Mouse (Mus musculus) retina, embryonic 14.5 days (tissue): ENCODE measurements around the gene Hnrnpul1.

Source experiments
- DNase-seq: peaks from one replicate; pipeline ENCODE4 v3.0.0-alpha.2; 2015; ENCODE audit warnings: low spot score

Hnrnpul1 gene

DNA sequence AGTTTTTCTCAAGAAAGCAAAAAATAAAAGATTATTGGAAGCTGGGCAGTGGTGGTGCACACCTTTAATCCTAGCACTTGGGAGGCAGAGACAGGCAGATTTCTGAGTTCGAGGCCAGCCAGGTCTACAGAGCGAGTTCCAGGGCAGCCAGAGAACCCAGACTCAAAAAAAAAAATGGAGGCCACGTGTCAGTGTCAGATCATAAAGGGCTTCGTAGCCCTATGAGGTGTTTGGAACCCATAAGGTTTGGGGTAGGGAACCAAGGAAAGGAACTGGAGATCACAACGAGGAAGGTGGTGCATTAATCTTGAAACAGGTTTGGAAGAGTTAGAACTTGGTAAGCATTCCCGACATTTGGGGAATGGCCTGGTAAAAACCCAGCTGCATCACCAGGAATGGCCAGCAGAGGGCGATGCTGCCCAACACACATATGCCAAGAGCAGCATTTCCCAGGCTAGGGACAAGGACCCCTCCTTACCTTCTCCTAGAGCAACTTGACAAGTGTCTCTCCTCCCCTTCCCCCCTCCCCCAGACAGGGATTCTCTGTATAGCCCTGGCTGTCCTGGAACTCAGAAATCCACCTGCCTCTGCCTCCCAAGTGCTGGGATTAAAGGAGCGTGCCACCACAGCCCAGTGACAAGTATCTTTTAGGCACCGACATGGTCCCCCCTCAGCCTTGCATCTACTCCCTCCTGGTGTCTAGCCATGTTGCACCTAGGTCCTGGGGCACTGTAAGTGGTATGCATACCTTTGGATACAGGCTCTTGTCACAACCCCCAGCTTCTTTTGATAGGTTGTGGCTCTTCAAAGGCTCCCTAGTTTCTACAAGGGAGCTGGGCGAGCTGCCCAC lies 34.6 kb downstream of the Hnrnpul1 start:
- DNase-seq: peak; percentile 91

DNA sequence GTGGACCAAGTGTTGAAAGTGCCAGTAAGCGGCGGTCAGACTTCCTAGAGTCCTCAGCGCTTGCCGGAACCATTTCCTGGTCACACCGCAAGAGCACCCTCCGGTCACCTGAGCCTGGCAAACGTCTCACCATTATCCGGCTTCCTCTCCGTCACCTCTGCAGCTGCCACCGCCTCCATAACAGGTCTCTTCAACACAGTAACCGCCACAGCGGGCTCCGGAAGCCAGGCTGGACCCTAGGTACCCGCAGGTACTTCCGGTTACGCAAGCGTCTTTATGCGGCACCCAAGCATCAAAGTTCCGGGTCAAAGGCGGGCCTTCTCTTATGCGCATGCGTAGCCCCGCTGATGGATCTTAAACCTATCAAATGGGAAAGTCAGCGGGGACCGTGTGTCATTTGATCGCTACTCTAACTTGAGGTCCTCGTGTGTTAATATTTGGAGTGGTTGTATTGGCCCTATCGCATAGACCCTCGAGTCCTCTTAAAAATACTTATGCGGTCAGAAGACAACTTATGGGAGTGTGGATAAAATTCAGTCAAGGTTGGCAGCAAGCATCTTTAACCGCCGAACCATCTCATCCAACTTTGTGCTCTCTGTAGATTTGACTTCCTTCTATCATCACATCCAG lies 35.7 kb downstream of the Hnrnpul1 start, which contains the start of gene Ccdc97:
Gene Ccdc97 (minus strand): TSS at position 301 of the 630 bp plus-strand sequence.
- peak; percentile 97 for DNase-seq

DNA sequence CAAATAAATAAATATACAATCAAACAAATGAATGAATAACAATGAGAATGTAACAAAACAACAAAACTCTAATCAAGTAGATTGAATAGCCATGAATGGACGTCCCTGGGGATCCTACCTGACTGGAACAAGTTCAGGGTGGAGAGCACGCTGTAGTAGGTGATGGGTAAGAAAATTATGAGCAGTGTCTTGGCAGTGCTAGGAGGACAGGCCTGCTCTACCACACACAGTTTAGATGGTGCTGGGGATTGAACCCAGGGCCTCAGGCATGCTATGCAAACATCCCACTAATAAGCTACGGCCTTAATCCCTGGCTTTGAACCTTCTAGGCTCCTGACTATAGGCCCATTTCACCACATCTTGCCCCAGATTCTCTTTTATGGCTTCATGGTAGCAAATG lies 37.1 kb downstream of the Hnrnpul1 start:
- DNase-seq: no peak

DNA sequence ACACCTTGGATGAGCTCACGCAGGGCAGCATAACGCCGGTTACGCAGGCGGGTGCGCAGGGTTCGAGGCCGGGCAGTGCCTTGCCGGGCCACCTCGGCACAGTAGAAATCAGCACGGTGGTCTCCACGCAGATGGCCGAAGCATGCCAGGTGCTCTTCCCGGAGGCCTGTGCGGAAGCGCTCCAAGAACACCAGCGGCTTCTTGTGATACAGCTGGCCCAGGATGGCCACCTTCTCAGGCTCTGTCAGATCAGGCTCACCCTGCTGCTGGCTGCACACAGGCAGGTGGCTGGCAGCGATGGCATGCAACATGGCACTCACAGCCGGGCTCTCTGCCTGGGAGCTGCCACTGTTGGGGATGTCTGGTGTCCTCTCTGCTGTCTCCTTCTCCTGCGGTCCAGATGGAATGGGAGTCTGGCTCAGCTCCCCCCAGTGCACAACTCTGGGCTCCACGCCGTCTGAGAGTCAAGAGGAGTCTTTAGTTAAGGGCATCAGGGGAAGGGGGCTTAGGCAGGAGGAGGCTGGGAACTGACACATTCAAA lies 38.8 kb downstream of the Hnrnpul1 start:
- no peak for DNase-seq

DNA sequence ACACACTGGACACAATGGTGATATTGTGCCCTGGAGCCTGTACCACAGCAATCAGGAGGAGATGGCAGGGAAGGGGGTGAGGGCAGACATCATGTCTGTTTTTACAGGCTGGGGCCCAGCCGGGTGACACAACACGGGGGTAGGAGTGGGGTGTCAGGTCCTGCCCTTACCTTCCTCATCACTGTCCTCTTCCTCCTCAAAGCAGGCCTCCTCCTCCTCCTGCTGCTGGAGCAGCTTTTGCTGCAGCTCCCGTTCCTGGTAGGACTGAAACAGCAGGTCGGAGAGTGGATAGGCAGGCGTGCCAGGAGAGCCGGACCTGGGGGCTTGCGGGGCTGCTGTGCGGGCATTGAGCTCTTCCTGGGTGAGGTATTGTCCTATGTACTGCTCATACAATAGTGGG lies 40.0 kb downstream of the Hnrnpul1 start:
- DNase-seq: no peak

DNA sequence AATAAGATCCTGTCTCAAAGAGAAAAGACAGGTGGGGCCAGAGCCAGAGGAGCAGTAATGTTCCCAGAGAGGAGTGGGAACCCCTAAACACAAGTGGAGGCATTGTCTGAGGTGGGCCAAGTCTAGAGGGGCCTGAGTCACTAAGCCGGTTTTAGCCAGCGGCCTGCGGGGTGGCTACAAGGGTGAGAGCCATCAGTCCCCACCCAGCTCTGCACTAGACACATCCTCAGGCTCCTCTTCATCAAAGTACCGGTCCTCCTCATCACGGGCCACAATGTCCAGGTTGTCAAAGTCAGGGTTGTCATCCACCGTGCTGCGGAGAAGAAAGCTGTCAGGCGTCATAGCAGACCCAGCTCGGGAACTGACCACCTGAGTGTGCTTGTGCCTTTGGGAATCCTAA lies 41.8 kb downstream of the Hnrnpul1 start:
- no peak for DNase-seq

DNA sequence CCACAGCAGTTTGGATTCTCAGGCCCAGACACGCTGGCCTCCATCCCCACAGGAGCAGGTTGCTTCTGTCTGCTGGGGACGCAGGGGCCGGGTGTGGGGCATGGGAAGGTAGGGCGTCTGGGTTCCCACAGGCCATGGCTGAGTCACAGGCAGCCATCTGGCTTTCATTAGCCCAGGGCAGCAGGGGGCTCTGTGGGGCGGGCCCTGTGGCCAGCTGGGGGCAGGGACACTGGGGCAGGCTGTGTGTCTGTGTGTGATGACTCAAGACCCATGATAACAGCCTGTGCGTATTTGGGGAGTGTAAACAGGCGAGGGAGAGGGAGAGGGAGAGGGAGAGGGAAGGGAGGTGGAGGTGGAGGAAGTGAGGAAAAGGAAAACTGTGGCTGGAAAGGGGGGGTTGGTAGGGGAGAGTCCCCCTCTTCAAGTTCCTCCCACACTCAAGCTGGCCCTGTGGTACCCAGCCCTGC lies 42.8 kb downstream of the Hnrnpul1 start:
- no peak for DNase-seq

DNA sequence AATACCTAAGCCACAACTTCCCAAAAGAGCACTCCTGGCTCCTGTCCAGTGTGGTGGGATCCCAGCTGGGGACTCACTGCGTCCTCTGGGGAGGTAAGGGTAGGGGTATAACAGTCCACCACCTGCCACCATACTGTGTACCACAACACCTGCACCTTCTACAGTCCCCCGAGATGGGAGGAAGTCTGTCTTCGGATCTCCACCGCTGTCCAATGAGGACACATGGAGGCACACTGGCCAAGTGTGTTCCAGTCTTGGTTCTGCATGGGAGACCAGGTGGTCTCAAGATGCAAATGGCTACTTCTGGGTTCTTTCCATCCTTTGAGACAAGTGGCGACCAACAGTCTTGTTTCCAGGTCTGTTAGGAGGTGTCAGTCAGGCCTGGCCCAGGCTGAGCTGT lies 43.4 kb downstream of the Hnrnpul1 start:
- no peak for DNase-seq

DNA sequence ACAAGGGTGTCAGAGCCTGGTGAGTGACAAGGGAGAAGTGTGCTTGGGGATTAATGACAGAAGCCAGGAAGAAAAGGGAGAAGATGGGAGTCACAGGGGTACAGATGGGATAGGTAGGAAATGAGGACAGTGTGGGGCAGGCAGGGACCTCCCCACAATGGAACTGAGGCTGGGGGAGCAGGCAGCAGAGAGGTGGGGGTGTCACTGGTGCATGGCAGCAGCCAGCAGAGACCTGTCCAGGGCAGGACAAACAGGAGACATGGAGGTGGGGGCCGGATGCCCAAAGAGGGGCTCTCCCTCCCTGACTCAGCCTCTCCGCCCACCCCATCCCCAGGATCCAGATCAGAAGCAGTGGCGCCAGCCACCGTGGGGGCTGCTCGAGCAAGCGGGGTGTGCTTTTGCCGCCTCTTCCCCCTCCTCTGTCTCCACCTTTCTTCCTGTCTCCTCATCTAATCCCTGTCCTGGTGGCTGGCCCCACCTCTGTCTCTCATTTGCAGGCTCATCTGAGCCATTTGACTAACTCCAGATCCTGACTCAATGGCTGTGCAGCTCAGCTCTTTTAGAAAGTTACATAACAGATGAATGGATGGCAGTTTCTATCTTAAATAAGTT lies 43.9 kb downstream of the Hnrnpul1 start:
- no peak for DNase-seq

DNA sequence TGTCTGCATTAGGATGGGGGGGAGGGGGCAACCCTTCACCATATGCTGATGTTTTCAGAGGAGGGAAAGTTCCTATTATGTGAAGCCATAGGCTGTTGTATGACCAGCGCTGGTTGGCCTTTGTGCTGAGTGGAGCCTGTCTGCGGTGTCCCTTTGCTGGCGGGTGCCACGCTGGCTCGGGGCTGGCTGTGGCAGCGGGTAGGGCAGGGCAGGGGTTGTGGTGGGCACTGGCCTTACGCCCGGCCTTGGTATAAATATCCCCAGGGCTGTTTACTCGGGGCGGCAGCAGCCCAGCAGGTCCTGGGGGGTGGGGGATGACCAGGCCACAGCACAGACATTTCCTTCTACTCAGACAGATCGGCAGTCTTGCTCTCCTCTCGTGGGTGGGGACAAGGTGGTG lies 44.6 kb downstream of the Hnrnpul1 start:
- DNase-seq: no peak

DNA sequence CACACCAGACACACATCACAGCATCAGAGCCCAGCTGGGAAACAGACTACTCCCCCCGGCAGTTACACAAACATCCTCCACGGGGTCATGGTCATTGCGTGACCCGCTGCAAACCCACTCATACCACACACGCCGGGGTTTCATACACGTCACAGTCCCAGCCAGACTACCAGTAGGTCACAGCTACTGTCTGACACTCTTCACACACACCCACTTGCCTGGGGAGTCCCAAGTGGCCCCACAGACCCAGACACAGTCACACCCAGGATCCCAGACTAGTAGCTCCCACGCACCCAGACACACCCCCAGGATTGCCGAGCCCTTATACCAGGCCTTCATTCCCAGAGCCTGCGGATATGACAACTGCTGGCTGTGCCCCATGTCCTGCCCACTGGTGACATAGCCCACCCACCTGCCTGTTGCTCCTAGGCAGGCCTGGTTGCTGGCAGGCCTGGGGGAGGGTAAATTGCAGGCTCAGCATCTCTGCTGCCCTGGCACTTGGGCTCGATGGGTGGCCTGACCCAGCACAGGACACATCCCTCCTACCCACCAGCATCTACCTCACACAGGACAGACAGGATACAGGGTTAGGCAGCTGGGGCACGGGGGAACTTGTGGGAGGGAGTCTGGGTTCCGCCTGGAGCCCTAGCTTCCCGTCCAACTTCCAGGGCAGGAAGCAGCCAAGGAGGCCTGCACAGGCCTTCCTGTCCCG lies 46.8 kb downstream of the Hnrnpul1 start:
- no peak for DNase-seq

DNA sequence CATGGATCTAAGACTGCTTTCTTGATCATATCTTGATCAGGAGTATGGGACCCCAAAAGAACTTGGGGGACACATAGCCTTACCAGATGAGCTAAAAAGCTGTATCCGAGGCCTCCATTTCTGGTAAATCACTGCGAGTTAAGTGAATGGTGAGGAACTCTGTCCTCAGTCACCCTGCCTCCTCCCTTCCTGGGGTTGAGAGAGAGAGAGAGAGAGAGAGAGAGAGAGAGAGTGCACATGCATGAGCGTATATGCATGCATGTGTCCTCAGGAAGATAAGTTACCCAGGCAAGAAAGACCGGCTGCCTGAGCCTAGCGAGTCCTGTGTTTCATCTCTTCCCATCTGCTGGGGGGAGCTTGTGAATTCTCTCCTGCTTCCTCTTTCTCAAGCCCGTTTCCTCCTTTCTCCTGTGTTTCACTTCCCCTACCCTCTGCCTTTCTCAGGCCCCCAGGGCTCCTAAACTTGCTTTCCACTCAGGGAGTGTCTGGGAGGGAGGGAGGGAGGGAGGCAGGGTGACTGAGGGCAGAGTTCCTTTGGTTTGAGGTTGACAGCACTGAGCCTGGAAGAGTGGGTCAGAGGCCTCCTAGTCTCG lies 47.9 kb downstream of the Hnrnpul1 start:
- no peak for DNase-seq

DNA sequence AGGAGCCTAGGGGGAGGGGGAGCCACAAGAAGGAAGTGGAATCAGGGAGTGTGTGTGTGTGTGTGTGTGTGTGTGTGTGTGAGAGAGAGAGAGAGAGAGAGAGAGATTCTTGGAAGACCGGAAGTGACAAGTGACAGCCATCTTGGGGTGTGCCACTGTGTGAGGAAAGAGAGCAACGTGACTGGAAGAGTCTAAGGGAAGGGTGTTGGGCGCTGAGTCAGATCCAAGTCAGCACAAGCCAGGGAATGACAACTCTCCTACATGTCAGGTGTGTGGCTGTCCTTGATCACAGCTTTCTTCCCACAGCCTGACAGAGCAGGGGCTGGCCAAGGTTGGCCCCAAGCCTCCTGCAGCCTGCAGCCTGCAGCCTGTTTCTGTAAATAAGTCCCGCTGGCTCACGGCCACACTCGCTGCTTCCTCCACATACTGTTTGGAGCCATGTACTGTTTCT lies 48.7 kb downstream of the Hnrnpul1 start:
- no peak for DNase-seq

DNA sequence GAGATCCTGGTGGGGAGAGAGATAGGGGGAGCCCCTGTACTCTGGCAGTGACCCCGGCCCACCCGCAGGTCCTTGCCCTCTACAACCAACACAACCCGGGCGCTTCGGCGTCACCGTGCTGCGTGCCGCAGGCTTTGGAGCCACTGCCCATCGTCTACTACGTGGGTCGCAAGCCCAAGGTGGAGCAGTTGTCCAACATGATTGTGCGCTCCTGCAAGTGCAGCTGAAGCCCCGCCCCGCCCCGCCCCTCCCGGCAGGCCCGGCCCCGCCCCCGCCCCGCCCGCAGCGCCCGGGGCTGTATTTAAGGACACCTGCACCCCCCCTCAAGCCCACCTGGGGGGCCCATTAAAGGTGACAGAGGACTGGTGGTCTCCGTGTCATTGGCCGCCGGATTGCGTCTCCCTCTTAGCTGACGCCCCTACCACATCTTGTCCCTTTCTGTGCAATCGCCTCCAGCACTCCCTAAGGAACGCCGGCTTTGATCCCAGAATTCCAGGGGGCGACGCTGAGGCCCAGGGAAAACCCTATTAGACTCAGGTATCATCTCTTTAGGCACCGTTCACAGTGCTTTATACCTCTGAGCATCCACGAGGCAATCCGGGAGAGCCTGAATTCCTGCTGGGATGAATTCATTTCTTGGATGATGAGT lies 49.7 kb downstream of the Hnrnpul1 start:
- no peak for DNase-seq

DNA sequence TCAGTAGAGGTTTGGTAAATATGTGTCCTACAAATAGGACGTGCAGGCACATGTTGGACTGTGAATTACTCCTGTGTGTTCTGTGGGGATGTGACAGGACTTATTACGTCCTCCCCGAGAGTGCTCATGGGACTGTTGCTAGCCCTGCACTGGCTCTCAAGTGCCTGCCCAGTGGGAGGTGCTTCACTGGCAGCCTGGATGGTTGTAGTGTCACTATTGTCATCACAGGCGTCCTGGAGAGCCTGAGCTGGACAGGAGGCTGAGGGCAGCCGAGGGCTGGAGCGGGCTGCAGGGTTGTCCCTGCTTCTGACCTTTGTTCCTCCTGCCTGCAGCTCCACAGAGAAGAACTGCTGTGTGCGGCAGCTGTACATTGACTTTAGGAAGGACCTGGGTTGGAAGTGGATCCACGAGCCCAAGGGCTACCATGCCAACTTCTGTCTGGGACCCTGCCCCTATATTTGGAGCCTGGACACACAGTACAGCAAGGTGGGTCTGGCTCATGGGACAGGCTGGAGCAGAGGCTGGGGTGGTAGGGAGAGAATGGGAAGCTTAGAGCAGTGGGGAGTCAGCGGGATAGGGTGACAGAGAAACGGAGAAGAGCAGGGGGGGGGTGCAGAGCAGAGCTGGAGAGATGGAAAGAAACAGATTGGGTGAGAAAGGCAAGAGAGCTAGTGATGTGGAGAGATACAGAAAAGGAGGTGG lies 50.6 kb downstream of the Hnrnpul1 start:
- DNase-seq: no peak

DNA sequence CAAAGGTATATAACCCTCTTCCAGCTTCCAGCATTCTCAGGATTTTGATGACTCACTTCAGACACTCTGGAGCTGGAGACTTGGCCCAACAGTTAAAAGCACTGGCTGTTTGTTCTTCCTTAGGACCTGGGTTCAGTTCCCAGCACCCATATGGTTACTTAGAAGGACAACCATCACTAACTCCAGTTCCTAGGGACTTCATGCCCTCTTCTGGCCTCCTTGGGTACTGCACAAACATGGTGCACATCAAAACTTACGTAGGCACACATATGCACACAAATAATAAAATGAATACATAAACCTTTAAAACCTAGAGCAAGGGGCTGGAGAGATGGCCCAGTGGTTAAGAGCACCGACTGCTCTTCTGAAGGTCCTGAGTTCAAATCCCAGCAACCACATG lies 52.2 kb downstream of the Hnrnpul1 start:
- DNase-seq: no peak

DNA sequence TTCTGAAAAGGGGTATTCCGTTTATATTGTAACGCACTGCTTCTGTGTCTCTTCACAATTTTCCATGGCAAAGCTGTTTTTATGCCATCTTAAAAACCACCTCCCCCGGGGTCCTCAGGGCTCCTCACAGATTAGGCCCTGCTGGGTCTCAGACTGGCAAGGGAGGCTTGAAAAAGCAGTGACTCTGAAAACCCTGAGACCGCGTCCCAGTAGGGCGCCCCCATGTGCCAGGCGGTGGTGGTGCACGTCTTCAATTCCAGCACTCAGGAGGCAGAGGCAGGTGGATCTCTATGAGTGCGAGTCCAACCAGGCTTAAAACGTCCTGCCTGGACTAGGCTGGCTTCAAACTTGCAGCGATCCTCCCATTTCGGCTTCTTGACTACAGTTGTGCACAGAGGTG lies 53.8 kb downstream of the Hnrnpul1 start:
- no peak for DNase-seq

DNA sequence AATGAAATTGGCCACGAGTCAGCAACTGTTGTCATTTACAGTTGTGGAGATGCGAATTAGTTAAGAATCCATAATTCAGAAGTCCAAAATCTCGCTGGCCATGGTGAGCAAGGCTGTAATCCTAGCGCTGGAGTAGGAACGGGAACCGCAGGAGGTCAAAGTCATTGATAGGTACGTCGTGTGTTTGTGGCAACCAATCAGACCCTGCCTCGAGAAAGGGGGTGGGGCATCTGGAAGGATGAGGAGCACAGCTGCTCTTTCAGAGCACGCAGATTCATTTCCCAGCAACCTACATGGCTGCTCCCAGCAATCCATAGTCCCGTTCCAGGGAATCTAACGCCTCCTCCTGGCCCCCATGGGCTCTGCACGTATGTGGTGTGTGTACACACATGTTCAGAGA lies 54.7 kb downstream of the Hnrnpul1 start:
- no peak for DNase-seq

DNA sequence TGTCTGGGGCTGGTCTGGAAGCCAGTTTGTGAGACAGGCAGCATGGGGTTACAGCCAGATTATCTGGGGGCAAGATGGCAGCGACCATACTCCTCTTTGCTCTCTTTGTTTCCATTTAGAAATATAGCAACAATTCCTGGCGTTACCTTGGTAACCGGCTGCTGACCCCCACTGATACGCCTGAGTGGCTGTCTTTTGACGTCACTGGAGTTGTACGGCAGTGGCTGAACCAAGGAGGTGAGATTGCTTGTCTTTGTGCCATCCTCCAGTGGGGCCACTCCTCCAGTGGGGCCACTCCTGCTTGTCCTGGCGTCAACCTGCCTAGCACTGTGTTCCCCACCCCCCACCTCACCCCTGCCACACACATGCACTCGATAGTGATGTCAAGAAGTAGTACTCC lies 60.5 kb downstream of the Hnrnpul1 start:
- DNase-seq: no peak

DNA sequence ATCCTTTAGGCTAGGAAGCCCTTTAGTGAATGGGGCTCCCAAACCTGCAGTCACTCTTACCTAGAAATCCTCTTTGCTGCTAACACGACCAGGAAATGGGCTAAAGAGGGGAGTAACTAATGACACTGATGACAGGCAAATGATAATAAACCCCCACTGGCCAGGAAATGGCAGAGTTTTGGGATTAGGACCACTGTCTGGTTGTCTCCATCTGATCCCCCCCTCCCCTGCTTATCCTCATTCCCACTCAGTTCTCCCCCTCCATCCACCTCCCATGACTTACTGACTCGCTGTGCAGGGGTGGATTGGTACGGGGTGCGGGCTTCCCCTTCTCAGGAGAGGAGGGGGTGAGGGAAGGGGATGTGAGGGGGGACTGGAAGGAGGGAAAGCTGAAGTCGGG lies 64.5 kb downstream of the Hnrnpul1 start:
- no peak for DNase-seq
